In genomic region chr12:76696380-76696935, GRCm38 (mm10) we compare ENCODE assay signal across 20 mouse cellular contexts. TPM values are rescaled to one million over a fixed set of nuclear protein-coding genes. Genes with fewer than 3 reads are reported as not detected.
DNase-seq lines count a peak whose midpoint lies in the region.
"Had no signal": no experiment of that assay in that cellular context is flagged by ENCODE, and none has a peak within 500 bp of the region (broad histone marks: within the 10 kb centered on the region; RNA-seq: fewer than 3 reads in every experiment).

No protein-coding gene starts in this region.

- H3K4me1 ChIP-seq in heart, embryonic 10.5 days: peaks cover 14% of the 10 kb centered on the region

- H3K4me3 ChIP-seq in heart, embryonic 10.5 days: no peak overlapping the region
- H3K4me3 ChIP-seq: heart, adult 2 months; heart, embryonic 13.5 days; hindbrain, embryonic 10.5 days; lung, embryonic 15.5 days had no signal

- H3K9me3 ChIP-seq in heart, embryonic 10.5 days: no peaks in the 10 kb centered on the region
- H3K9me3 ChIP-seq: heart, embryonic 13.5 days; hindbrain, embryonic 10.5 days; lung, embryonic 15.5 days had no signal

- no peaks in the 10 kb centered on the region for H3K27me3 ChIP-seq in heart, embryonic 10.5 days (ENCODE audit: insufficient read depth, poor library complexity, severe bottlenecking)
- H3K27me3 ChIP-seq: heart, embryonic 13.5 days; lung, embryonic 15.5 days had no signal

- no peaks in the 10 kb centered on the region for H3K36me3 ChIP-seq in heart, embryonic 10.5 days
- H3K36me3 ChIP-seq: heart, embryonic 13.5 days; hindbrain, embryonic 10.5 days; lung, embryonic 15.5 days had no signal

- H3K27ac ChIP-seq in heart, embryonic 10.5 days: no peak overlapping the region
- H3K27ac ChIP-seq: heart, adult 2 months; heart, embryonic 13.5 days; hindbrain, embryonic 10.5 days; lung, embryonic 15.5 days had no signal

- 82% methylated on average over 13 of the region's 13 CpGs for WGBS in heart, embryonic 10.5 days

- intact Hi-C loops in heart, postnatal 14 days (cut with DNase I): no loop called here
- intact Hi-C loops in left cerebral cortex, postnatal 14 days (cut with DNase I): no loop called here
- intact Hi-C loops in left cerebral cortex, postnatal 10 days (cut with DNase I): no loop called here

- DNase-seq in heart, embryonic 10.5 days (ENCODE audit: low spot score): peak; percentile 66
- no peak for DNase-seq in heart, postnatal 14 days
- peak; percentile 16 to 40 for DNase-seq in left cerebral cortex, postnatal 14 days (ENCODE audit: low spot score in 2 of 2)
- DNase-seq in left cerebral cortex, postnatal 10 days (ENCODE audit: extremely low spot score in 1 of 2, low spot score in 2 of 2): no peak
- DNase-seq in right cerebral cortex, adult 2 months (ENCODE audit: low spot score in 2 of 2): peak; percentile 27 to 30
- no peak for DNase-seq in right cerebral cortex, postnatal 4 days
- DNase-seq in adrenal gland, adult 2 months: no peak
- DNase-seq: adrenal gland, postnatal 14 days; B cell, adult 2 months; cerebellum, adult 11-12 months; cerebellum, postnatal 14 days; heart, adult 2 months; heart, postnatal 10 days; kidney, adult 9 months; kidney, postnatal 10 days; lung, postnatal 36 days; thymus, postnatal 4 days had no signal

RNA-seq across cellular contexts. Expression of gene Sptb, which starts 13.9 kb away (rescaled TPM):
- 11.5 and 17.4 TPM in 2 replicates for polyA plus RNA-seq in heart, embryonic 10.5 days (2016; fragmentation: Nextera tagmentation; extraction: Ambion mirVana)
- total RNA-seq in heart, postnatal 14 days (2021): 10 to 100 TPM; 67.8 to 70.3 TPM
- total RNA-seq in left cerebral cortex, postnatal 14 days (2021): 10 to 100 TPM; 58.2 to 60.5 TPM
- total RNA-seq in left cerebral cortex, postnatal 10 days (2021): 10 to 100 TPM; 51.1 to 52.3 TPM
- total RNA-seq in adrenal gland, adult 2 months (2021): 10 to 100 TPM; 15.2 to 47.1 TPM
- 5.5 and 7.2 TPM in 2 replicates for polyA plus RNA-seq in adrenal gland, adult 2 months (2012; rRNA removed)

Comparison
In these comparisons a context has a peak if more than half of its experiments do, and no peak if none do; other contexts are left out.
1. DNase-seq: peak in heart, embryonic 10.5 days (single experiment), left cerebral cortex, postnatal 14 days (2 of 2) and right cerebral cortex, adult 2 months (2 of 2); none in heart, postnatal 14 days (0 of 2), left cerebral cortex, postnatal 10 days (0 of 2), right cerebral cortex, postnatal 4 days (single experiment) and adrenal gland, adult 2 months (single experiment).